Mouse (Mus musculus): Measurements from ENCODE around the gene Gm11034.

Gm11034 gene

DNA sequence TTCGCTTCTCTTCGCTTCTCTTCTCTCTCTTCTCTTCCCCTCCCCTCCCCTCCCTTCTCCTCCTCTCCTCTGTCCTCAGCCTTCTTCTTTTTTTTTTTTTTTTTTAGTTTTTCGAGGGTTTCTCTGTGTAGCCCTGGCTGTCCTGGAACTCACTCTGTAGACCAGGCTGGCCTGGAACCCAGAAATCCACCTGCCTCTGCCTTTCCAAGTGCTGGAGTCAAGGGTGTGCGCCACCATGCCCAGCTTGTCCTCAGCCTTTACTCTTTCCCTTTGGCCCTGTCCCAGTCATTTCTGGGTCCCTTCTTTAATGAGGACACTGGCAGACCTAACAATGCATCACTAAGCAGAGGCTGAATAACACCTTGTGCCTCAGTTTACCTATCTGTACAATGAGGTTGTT is at the start of gene Gm11034:
Gene Gm11034 (minus strand): TSS at position 101 of the 400 bp plus-strand sequence.
- DNase-seq (ENCODE audit: low spot score in 2 of 2): no peak

DNA sequence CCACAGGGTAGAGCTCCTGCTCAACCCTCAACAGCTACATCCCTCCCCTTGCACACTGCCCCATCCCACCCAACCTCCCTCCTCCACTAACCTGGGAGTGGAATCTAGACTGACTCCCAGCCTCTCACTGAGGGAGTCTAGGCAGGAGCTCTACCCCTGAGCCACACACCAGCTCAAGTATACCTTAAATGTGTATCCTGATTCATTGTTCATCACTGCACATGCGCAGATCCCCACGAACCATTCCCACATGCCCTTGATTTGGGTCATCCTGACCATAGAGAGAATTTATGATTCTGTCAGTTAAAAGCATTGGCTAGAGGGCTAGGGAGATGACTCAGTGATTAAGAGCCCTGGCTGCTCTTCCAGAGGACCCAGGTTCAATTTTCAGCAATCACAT is 49.3 kb upstream of the Gm11034 start:
- no peak for DNase-seq (ENCODE audit: low spot score in 2 of 2)

DNA sequence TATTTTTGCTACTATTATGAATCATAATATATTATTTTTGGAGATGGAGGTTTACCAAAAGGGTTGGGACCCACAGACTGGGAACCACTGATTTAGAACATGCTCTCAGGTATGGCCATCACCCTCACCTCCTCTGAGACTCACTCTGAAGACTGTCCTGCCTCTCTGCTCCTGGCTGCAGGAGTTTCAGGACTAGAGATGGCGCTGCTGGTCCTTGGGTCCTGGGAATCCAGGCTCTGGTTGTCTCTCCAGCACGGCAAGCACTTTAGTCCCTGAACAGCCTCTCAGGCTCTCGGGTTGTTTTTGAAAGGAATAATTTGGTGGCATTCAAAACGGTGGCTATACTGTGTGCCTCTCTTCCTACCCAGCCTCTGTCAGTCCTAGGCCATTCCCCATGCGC is 48.4 kb upstream of the Gm11034 start:
- no peak for DNase-seq (ENCODE audit: low spot score in 2 of 2)

DNA sequence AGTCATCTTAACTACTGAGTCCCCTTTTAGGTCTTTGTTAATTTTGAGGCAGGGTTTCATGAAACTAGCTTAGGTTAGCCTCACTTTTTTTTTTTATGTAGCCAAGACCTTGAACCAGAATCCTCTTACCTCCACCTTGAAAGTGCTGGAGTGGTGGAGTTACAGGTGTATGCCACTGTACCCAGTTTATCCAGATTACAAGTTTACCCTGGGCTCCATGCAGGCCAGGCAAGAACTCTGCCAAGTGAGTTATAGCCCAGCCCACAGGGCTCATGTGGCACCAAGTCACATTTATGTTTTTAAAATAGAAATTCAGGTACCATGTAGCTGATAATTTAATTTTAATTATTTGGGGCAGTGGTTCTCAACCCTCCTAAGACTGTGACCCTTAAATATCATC is 48.0 kb upstream of the Gm11034 start:
- no peak for DNase-seq (ENCODE audit: low spot score in 2 of 2)

DNA sequence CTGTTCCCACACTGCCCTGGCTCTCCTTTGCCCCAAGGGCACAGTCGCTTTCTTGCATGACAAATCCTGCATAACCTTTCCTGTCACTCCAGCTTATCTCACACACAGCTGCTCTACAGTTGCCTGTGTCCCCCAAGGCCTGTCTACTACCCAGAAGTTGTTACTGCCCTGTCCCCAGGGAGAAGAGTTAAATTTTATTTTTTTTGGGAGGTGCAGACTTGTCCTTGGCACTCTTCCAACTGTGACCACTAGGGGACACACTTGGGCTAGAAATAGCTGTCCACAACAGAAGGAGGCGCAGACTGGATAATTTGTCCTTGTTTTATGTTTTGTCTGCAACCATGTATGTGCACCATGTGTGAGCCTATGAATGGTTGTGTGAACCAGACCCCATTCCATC is 47.6 kb upstream of the Gm11034 start:
- DNase-seq (ENCODE audit: low spot score in 2 of 2): peak; percentile 26 to 43

DNA sequence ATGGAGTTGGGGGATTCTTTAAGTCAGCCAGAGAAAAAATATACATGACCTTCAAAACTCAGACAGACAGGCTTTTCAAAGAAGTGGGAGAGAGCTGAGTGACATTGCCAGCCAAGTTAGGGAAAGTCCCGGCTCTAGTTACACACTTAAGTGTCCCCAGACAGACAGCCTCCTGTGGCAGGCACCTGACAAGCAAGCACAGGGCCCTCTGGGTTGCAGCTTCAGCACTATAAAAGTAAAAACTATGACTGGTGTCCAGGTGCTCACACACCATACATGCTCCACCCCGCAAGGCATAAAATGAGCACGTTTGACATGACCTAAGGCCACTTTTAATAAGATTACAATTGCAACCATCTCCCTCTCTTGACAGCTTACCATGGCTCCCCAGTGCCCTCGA is 47.1 kb upstream of the Gm11034 start:
- no peak for DNase-seq (ENCODE audit: low spot score in 2 of 2)

DNA sequence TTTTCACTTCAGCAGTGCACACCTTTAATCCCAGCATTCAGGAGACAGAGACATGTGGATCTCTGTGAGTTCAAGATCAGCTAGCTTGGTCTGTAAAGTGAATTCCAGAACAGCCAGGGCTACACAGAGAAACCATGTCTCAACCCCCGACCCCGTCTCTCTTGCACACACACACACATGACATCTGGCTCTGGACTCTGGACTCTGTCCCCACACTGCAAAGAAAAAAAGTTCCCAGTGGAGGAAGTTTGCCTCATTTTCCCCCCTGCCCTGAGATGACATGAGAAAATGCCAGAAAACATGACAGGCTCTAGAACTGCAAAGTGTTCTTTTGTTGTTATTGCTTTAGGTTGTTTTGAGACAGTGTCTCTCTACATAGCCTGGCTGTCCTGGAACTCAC is 46.4 kb upstream of the Gm11034 start:
- no peak for DNase-seq (ENCODE audit: low spot score in 2 of 2)

DNA sequence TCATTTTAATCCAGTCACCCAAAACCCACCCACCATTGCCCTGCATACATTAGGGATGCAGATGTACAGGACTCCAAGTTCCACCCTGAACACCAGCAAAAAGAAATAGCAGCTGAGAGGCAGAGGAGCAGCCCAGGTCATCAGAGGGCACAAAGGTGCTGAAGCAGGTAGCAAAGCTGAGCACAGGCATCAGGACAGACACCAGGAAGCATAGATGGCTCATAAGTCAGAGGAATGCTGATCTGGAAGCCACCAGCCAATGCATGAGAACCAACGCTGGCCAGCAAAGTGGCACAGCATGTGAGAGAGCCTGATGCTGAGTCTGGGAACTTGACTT is 44.4 kb upstream of the Gm11034 start:
- DNase-seq (ENCODE audit: low spot score in 2 of 2): no peak

DNA sequence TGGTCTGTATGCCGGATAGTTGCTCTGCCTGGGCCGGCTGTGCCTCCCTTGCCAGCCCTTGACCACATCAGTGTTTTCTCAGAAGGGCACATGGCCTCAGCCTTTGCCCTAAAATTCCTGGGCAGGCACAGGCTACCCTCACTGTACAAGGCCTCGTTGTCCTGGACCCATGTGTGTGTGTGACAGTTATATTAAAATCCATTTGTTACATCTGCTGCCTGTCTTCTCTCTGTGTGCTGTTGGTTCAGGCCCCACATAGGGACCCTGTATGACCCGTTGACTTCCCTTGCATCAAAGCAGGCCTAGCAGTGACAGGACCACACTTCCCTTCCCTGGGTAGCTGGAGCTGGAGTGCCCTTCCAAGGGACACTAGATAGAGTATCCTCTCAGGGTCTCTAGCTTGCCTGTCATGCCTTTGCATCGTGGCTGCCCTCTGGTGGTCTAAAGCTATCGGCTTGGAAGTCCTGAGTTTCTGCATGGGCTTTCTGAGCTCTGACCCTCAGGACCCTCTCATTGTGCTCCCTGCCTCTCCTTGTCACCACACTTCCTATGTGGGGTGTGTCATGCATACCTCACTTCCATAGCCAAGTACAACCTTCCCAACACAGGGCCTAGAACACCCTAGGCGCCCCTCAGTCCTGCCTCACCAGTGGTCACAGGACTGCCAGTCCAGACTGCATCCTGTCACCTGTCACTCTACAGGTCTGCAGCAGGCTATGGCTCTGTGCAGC is 43.9 kb upstream of the Gm11034 start:
- DNase-seq (ENCODE audit: low spot score in 2 of 2): no peak

DNA sequence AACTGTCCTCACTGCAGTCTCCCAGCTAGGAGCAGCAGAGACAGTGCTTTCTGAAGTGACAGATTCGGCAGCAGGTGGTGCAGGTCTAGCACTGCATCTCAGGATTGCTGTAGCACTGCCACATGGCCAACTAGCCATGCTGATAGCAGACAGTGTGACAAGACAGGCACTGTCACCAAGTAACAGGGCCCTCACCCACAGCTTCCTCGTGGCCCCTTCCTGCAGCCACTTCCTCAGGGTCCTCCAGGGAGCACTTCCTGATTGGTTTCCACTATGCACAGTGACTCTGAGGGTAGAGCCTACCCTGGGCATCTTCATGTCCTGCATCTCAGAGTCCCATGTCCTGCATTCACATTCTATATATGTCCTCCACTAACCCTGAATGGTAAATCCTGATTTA is 31.2 kb upstream of the Gm11034 start:
- DNase-seq (ENCODE audit: low spot score in 2 of 2): no peak

DNA sequence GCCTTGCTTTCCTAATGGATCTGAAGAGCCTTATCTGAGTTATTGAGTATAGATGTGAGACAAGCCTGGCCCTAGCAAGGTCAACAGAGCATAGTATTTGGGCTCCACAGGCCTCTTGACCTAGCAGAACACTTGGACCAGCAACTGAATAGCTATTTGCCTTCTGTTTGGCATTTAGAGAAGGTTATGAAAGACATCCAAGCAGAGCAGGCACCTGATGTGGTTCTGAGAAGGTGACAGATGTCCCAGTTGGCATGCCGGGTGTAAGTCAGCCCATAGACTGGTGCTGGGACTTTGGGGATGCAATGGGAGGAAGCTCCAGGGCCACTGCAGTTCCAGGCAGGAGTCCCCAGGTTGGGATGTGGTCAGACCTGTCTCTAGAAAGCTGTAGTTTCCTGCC is 28.8 kb upstream of the Gm11034 start:
- DNase-seq (ENCODE audit: low spot score in 2 of 2): no peak

DNA sequence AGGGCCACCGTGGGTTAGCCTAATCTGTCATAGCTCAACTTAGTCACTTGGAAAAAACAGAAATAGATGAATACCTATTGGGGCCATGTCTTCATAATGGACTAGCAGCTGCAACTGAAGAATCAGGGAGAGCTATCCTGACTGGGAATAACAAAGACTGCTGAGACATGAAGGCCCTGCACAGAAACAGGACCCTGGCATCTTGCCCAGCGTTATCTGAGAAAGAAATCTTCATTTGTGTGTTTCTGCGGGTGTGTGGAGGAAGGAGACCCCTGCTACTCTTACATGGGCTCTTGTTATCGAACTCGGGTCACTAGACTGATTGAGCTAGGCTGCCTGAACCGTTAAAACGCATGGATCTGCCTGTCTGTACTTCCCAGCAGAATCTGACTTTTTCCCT is 27.5 kb upstream of the Gm11034 start:
- no peak for DNase-seq (ENCODE audit: low spot score in 2 of 2)

DNA sequence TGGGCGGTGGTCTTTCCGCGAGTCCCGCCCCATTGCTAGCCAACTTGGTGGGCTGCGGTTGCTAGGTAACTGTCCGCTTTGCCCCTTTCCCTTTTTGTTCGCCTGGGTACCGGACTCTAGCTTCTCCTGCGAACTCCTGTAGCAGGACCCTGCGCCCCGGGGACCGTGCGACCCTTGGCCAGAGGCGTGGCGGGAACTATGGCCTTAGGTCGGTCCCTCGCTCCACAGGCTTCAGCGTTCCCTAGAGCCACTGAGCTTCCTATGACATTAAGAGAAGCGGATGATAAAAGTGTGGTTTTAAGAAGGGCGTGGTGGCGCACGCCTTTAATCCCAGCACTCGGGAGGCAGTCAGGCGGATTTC is 26.9 kb upstream of the Gm11034 start:
- DNase-seq (ENCODE audit: low spot score in 2 of 2): no peak

DNA sequence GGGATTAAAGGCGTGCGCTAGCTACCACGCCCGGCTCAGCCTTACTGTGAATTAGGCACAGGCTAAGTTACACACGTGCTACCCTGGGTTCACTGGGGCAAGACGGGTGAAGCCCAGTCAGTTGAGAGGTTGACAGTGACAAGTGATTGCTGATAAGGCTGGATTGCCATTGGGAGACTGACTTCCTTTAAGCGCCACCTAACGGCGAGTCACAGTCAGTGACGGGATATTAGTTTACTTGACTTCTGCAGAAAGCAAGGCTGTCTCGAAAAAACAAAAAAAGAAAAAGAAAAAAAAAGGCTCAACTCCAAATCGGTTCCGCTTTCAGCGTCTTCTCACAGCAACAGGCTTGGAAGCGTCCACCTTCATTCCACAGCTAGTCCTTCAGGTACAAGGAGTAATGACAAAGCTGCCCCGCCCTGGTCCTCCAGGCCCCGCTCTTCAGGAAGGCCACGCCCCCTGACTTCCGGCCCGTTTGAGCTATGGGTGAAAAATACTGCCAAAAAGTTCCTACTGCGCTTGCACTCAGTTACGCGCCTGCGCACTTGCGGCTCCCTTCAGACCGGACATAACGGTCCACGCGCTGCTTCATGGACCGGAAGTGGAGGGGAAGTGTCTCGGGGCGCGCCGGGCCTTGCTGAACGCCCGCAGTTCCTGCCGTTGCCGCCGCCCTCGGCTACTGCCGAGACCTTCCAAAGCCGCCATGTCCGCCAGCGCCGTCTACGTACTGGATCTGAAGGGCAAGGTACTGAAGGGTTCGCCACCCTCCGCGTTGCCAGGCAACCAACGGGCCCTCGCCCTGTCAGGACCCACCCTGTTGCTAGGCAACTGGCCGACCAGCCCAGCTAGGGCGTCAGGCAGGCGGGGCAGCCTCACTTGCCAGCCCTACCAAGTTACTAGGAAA is 26.3 kb upstream of the Gm11034 start, which contains the start of gene Ap1m1:
Gene Ap1m1 (plus strand): TSS at position 520 of the 904 bp plus-strand sequence.
- peak; percentile 94 to 97 for DNase-seq (ENCODE audit: low spot score in 2 of 2)

DNA sequence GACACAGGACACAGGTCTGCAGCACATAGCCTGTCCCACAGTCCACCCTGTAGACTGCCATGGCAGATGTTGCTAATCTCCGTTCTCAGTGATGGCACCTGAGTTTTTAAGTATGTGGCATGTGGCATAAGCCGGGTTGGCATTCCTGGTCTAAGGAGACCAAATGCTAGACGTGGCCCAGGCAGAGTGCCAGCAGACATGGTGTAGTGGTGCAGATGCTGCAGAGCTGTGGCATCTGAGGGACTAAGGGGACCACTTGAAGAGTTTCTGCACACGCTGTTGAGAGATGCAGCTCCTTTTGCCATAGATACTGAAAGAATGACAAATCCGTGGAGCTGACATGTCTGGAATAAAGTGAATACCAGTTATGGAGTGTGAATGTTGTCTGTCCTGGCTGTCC is 9.2 kb upstream of the Gm11034 start:
- DNase-seq (ENCODE audit: low spot score in 2 of 2): no peak

DNA sequence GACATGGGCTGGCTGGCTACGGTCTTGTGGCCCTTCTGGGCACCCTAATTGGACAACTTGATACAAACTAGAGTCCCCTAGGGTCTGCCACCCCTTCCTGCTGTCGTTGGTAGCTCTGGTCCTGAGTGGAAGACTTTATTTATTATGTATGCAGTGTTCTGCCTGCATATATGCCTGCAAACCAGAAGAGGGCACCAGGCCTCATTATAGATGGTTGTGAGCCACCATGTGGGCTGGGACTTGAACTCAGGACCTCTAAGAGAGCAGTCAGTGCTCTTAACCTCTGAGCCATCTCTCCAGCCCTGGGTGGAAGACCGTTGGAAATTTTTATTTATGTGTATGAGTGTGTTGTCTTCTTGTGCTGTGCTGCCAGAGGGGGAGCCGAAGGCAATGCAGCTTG is 7.3 kb upstream of the Gm11034 start:
- DNase-seq (ENCODE audit: low spot score in 2 of 2): no peak

DNA sequence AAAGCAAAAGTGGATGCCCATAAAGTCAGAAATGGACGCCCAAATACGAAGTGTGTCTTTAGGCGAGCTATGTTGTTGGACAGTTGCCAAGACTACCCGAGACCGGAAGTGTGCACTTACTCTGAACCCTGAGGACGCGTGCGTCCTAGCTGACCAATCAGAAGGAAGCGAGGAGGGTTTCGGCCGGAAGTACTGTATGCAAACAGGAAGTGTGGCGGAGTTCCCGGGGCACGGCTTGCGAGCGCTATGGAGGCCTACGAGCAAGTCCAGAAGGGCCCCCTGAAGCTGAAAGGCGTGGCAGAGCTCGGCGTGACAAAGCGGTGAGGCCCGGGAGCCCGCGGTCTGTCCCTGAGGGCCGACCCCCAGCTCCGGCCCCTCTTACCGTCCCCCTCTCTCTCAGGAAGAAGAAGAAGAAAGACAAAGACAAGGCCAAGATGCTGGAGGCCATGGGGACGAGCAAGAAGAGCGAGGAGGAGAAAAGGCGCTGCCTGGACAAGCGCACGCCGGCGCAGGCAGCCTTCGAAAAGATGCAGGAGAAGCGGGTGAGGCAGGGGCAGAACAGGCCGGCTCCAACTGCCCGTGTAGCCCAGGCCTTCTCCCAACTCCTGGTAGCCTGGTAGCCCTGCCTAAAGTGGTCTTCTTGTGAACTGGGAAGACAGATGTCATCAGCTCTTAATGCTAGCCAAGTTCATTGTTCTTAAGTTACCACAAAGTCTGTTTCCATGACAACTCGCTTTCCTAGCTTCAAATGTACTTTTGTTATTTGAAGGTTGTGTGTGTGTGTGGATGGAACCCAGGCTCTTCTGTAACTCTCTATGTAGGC is 6.3 kb upstream of the Gm11034 start, which contains the start of gene Fam32a:
Gene Fam32a (plus strand): TSS at position 190 of the 823 bp plus-strand sequence.
- peak; percentile 76 to 89 for DNase-seq (ENCODE audit: low spot score in 2 of 2)

DNA sequence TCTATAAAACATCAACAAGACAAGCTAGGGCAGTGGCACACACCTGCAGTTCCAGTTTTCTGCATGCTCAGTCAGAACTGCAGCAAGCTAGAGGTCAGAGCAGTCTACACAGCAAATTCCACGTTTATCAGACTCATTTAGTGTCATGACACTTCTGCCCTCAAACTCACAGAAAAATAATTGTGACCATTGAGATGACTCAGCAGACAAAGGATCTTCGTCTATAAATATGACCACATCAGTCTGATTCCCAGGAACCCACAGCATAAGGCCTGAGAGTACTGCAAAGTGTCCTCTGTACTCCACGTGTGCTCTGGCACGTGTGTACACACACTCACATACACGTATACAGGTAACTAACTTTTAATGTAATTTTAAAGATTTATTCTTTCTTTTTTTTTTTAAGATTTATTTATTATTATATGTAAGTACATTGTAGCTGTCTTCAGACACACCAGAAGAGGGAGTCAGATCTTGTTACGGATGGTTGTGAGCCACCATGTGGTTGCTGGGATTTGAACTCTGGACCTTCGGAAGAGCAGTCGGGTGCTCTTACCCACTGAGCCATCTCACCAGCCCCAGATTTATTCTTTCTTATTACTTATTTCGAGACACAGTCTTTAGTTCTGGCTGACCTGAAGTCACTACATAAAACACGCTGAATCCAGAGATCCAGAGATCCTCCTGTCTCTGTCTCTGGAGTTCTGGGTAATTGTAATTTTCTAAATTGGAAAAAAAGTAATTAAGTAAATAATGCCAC is 5.5 kb upstream of the Gm11034 start:
- DNase-seq (ENCODE audit: low spot score in 2 of 2): no peak

DNA sequence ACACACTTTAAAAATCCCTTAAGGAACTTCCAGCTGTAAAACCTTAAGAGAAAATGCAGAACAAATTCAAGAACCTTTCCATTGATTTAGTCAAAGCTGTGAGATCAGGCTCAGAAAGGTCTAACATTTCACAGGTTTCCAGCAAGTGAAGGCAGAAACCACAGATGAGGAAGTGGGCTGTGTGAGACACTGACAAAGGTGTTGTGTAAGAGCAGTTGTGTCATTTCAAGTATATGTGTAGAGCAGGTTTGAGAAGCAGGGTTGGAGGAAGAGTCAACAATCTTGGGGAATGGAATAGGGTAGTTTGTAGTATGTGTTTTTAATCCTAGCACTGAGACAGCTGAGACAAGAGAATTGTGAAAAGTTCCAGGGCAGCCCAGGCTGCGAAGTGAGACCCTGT is 2.4 kb upstream of the Gm11034 start:
- DNase-seq (ENCODE audit: low spot score in 2 of 2): no peak

DNA sequence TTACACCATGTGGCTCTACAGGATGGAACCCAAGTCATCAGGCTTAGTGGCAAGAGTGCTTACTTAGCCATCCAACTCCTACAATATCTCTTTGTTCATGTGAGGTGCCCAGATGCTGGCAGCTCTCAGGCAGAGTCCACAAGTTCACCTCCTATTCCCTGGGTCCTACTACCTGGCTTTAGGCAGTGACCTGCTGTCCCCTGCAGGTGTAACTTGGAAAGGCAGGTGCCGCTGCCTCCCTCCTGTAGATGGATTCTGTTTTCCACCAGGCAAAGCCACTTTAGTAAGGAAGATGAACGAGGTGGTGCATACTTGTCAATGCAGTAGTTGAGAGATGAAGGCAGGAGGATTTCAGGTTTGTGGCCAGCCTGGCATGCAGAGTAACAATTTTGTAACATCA is 1.6 kb upstream of the Gm11034 start:
- no peak for DNase-seq (ENCODE audit: low spot score in 2 of 2)

DNA sequence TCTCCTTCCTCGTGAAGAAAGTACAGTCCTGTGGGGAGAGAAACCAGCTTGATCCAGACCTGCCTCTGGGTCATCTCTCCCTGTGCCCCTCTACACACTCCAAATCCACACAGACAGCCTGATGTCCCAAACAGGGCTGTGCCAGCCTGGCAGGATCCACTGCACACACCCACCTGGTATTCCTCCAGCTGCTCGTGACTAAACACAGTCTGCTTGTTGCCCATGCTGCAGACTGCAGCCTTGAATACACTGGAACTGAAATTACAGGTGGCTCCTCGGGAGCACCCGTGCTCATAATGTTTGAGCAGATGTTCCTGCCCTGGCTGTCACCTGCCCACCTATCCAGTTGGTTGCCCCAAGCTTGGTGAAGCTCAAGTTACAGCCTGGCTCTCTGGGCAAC is 685 bp downstream of the Gm11034 start, which contains the start of gene Cib3:
Gene Cib3 (minus strand): TSS at position 87 of the 400 bp plus-strand sequence.
- no peak for DNase-seq (ENCODE audit: low spot score in 2 of 2)
